Mouse (Mus musculus) embryo, embryonic 10.5 days (tissue): ENCODE results near the gene Nsd2.
A peak's percentile ranks its signal among the peaks of the same experiment; 100 is the strongest.

Experiments used
- DNase-seq: peaks from one replicate; pipeline ENCODE4 v3.0.0-alpha.2; 2015; ENCODE audit warnings: low spot score

The Nsd2 gene

DNA sequence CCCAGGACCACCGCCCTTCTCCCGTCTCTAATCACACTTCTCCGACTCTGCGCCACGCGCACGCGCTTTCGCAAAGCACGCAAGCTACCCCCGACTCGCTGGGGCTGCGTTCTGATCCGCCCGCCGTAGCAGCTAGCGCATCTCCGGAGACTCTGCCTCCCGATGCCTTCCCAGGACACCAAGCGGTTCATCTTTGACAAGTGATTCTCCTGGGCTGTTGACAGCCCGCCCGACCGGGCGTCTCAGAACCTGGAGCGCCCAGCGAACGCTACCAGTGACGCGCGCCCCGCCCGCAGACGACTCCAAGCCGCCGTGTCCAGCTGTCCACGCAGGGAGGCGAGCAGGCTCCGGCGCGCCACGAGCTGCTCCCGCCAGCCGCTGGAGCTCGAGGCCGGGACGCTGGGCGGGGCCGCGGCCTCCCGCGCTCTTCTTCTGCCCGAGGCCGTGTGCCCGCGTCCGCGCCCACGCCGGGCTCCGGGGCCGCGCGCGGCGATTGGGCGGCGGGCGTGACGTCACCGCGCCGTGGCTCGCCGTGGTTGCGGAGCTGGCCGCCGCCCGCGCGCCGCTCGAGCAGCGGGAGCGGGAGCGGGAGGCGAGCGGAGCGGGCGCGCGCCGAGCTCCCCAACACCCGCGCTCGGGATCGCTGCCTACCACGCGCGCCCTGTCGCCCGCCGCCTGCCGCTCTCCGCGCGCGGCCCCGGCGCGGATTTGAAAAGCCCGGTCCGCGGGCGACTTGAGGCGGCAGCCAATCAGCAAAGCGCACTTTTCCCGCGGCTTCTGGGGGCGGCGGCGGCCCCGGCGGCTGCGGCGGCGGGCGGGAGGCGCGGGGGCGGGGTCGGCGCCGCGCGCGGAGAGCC, at the start of gene Nsd2:
Nsd2 (plus strand) TSS at position 850 of the 857 bp plus-strand sequence.
- peak; percentile 94 for DNase-seq

DNA sequence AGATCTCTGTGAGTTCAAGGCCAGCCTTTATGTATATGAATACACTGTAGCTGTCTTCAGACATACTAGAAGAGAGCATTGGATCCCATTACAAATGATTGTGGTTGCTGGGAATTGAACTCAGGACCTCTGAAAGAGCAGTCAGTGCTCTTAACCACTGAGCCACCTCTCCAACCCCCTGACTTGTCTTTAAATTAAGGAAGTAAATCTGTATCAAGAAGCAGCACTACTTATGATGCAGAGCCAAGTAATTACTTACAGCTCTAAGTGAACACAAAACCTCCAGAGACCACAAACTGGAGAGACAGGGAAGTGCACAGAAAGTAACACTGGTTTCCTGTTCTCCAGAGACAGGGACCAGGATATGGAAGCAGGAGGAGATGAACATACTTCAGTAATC, 43.3 kb upstream of the Nsd2 start:
- DNase-seq = no peak

DNA sequence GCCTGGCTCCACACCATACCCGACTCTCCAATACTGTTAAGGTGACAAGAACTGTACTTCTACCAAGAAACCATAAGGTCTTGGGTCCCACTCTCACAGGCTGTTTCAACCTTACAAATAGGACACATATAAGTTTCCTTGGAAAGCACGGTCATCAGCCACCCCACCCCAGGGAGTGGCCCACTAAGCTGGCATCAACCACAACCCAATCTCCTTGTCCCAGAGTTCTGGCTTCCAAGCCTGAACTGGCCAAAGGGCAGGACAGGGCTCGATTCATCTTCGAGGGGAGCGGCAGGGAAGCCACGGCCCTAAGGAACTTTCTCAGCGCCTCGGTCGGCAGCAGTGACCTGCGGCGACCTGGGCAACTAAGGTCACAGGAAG, 38.6 kb upstream of the Nsd2 start:
- no peak for DNase-seq

DNA sequence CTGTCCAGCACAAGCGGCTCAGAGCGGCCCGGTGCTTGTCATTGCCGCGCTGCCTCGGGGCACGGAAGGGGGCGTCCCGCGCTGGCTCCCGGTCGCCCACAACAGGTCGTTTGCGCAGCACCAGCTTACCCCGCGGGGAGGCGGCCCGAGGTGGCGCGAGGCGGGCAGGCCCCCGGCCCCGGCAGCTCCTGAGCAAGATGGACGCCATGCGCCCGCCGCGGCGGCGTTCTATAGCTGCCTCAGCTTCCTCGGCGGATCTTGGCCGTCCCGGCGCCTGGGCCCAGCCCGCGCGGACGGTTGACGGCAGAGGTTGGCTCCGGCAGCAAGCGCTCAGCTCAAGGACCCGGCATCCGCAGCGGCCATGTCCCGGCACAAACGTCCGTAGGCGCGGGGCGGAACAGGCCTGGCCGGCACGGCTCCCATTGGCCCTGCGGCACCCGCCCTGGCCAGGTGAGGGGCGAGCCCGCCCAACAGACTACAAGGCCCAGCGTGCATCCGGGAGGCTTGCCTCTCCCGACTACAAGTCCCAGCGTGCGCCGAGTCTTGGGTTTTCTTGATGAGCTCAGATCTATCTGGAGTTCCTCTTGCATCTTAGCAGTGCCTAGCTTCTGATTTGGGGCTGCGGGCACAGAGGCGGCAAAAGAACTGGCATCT, 38.1 kb upstream of the Nsd2 start, which contains the start of gene Letm1:
Letm1 (minus strand) TSS at position 473 of the 654 bp plus-strand sequence.
- peak; percentile 98 for DNase-seq

DNA sequence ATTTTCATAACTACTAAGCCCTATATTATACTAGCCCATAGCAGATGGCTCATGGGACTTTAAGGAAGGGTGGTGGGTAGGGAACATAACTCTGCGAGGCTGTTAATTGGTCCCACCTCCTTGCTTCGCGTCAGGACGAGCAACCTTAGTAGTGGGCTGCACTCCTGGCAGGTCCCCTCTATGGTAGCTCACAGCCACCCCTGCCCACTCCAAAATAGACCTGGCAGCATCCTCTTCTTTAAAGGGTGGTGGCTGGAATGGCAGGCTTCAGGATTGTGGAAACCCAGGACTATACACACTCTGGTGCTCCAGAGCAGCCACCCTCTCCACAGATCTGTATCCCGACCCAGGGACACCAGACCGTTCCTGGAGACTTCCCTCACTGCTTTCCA, 37.5 kb upstream of the Nsd2 start:
- no peak for DNase-seq

DNA sequence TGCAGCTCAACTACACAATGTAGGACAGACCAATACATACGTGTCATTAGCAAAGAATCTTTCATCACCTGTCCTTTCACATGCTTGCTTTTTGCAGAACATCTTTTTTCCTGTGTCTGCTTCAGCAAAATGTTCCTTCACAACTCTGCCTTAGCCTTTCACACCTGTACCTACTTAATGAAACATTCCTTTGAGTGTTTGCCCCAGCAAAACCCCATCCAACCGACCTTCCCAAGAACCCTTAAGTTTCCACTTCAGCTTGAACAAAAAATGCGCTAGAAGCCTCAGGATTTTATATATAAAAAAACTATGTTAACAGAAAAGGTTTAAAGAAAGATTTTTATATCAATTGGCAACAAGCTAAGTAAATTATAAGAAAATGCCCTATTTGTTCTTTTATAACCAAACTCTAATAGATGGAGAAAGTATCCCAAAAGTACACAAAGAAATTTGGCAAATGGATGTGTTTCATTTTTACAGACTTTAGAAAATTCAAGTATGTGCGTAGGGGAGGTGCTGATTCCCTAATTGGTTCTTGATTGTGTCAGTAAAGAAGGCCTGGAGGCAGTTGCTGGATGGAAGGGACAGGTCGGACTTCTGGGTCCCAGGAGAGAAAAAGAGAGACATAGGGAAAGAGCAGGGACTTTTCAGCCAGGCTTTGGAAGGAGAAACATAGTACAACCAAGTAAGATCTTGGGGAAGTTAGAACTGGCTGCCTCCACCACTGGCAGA, 28.4 kb upstream of the Nsd2 start:
- DNase-seq = no peak

DNA sequence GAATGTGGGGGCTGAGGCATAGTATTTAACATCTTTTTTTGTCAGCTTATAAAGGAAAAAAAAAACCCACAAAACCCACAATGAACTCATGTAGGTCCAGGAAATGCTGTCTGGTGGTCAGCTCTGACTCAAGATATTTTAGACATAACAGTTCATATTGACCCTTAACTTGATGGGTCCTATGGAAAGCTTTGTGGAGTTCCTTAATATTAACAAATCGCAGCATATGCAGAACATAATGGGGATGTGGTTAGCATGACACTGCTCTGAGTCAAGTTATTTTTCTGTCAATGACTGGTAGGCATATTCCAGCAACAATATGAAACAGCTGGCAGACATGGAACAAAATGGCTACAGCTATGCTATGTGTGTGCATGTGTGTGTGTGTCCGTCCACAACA, 17.2 kb upstream of the Nsd2 start:
- no peak for DNase-seq

DNA sequence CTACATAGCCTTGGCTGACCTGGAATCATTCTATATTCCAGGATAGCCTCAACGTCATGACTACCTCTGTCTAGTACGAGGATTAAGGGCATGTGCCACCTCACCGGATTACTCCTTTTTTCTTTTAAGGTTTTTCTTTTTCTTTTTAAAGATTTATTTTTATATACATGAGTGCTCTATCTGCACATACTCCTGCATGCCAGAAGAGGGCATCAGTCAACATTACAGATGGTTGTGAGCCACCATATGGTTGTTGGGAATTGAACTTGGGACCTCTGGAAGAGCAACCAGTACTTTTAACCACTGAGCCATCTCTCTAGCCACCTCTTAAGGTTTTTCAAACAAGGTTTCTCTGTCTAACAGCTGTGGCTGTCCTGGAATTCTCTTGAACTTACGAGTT, 9.0 kb upstream of the Nsd2 start:
- DNase-seq = no peak

DNA sequence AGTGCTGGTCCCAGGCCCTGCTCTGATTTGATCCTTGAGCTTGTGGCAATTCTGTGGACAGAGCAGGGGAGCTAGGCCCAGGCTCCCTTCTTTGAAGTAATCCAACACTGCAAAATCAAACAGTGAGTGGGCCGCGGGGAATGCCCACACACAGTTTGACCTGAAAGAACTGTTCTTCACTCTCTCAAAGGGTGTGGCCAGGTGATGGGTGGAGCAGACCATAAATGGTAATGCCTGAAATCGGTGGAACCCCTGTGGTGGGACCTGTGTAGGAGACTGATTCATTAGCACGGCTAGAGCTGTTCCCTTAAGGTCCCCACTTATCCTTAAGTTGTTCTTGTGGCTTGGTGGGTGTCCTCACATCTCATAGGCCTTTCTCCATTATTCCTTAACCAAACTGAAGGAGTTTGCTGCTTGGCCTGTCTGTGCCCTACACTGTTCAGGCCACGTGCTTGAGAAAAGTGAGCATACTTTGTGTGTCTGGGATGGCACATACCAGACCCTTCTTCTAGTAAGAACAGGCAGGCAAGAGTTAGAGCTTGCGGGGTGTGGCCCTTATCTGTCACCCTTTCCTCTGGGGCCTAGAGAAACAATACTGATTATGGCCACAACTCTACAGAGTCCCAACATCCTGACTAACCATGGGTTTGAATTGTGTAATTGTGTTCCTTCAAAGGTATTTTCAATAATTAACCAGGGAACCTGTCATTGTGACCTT, 4.4 kb upstream of the Nsd2 start:
- no peak for DNase-seq

DNA sequence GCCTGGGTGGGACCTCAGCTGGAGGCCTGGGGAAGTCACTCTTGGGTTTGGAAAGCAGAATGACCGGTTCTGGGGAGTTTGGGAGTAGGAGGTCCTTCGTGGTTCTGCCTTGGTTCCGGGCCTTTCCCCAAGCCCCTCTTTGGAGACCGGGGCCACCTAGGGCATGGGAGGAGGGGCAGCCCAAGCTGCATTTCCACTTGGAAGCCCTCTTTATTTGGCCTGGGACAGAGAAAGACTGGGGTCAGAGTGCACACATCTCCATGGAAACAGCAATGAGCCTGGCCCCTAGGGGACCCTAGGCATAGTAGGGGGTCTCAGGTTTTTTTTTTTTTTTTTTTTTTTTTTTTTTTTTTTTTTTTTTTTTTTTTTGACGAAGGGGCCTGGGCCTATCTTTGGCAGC, 2.4 kb upstream of the Nsd2 start:
- DNase-seq = peak; percentile 74

DNA sequence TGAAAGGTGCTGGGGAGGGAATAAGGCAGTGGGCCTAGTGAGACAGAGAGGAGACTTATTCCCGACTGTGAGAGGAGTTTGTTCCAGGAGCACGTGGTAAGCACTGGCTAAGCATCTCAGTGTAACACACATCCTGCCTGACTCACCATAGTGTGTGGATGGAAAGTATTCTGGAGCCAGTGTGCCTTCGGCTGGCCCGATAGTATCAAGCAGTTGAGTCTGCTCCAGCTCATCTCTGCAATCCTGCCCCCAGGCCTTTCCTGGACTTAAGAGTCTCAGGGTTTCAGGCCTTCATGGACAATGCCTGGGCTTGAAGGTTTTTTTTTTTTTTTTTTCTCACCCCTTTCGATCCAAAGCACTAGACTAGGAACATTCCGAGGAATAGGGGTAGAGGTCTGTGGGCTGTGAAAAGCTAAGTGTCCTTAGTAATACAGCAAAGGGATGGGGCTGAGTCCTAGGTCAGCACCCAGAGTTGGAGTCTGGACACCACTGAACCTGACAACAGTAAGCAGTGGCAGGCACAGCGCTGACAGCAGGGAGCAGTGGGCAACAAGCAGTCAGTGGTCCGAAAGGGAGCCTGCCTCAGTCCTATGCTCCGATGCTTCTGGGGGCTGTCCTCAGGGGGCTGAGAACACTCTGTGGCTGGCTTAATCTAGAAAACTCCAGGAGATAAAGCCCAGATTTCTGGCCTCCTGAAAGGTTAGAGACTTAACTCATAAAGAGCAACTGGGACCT, 1.2 kb upstream of the Nsd2 start:
- peak; percentile 61 for DNase-seq

DNA sequence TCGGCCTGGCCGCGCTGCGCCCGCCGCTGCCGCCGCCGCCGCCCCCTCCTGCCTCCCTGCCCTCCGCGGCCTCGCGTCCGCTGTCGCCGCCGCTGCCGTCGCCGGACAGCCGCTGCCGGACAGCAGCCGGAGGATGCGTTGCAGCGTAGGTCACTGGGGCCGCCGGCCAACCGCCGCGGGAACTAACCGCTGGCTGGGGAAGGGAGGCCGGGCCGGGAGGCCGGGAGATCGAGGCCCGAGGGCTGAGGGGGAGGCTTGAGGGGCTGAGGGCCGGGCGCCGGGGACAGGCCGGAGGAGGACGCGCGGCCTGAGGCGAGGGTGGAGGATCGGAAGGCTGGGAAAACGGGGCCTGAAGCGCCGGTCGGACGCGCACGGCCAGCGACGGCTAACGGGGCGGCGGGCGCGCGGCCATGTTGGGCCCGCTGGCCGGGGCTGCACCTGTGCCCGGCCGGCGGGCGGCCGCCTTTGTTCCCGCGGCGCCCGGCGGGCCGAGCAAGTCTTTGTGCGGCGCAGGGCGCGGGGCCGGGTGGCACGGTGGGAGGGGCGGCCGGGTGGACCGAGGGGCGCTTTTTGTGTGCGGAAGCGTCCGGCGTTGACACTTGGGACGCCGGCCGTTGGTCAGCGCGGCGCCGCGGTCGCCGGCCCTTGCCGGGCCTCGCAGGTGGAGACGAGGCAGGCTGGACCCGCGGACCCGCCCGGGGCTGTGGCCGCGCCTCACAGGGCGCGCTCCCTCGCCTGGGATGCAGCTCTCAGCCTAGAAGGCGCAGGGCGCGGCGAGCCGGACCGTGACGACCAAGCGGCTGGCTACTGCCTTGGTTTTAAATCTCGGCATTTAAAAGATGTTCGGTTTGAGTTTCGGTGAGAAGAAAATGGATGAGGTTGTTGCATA, 452 bp downstream of the Nsd2 start:
- DNase-seq = peak; percentile 60

DNA sequence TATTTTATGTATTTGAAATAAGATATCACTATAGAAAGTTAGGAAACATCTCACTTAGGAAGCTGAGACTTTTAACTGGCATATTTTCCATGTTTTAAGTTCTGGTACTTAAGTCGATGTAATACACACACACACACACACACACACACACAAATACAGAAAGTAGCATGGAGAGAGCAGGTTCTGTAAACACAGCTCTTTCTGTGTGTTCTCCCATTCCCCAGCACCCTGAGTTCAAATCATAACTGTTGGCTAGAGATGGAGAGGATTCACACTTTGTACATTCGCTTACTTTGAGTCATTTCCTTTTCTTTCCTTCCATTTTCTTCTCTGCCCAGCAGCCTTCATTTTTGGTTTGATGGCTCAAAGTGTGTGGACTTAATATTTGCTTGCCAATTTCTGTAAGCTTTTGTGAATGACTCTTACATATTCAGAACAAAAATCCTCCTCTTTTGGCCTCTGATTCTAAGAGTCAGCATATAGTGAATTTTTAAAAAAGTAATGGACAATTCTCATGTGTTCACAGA, 1.4 kb downstream of the Nsd2 start:
- peak; percentile 29 for DNase-seq

DNA sequence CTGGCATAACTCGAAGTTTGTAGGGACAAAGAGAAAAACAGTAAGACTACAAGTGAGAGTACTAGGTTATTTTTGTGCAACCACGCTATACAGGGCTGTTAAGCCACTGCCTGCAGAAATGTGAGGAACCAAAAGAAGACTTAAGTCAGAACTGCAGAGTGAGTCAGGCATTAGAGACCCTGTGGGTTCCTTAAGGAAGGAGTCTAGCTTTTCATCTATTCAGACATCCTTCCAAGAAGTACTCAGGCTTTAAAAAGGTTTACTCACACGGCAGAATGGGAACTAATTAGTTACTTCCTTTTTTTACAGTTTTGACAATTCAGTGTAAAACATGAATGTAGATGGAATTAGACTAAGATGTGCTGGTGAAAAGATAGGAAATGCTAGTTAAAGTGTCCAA, 1.9 kb downstream of the Nsd2 start:
- peak; percentile 4 for DNase-seq

DNA sequence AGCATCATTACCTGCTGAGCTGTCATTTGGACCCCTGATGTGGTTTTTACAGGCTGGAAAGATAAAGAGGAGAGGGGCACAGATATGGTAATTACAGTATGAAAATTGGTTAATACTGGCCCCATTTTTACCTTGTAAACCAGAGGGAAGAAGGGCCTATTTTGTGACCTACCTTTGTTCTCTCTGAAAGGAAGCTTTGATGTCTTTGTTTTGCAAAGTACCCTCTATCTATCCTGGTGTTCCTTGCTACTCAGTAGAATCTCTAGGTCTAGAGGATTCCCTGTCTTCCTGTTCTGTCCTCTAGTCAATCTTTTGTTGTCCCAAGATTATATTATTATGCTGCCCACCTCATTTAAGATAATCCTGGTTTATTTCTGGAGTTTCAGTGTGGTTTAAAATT, 5.5 kb downstream of the Nsd2 start:
- no peak for DNase-seq

DNA sequence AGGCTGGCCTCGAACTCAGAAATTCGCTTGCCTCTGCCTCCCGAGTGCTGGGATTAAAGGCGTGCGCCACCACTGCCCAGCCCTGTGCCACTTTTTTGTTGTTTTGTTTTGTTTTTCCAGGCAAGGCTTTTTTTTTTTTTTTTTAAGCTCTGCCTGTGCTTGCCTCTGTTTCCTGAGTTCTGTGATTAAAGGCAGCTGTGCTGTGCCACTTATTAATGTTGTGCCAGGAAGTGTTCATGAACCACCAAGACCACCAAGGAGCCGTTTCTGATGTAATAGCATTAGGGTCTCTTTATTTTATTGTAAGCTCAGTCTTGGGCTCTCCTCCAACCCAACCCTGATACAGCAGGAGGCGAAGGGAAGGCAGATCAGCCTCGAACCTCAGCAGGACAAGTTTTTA, 7.6 kb downstream of the Nsd2 start:
- no peak for DNase-seq

DNA sequence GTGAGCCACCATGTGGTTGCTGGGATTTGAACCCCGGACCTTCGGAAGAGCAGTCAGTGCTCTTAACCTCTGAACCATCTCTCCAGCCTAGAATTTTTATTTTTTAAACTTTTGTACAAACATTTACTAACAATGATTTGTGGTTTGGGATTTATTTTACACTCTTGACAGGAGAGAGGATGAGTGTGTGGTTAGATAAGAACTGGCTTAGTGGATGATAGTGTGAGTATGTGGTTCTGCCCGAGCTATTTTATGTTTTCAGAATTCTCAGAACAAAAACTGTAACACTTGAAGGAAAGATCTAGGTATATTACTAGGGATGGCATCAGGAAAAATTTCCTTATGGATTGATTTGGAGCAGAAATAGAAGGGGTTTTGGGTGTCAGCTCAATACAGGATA, 9.4 kb downstream of the Nsd2 start:
- DNase-seq = no peak

DNA sequence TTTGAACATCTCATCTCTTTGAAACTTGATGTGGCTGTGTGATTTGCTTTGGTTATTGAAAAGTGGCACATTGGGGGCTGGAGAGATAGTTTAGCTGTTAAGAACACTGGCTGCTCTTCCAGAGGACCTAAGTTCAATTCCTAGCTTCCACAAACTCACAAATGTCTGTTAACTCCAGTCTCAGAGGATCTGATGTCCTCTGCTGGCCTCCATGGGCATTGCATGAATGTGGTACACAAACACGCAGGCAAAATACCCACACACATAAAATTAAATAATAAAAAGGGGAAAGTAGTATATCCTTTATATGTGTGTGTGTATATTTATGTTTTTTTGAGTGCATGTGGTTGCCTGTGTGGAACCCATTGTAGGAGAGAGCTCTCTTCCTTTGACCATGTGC, 10.3 kb downstream of the Nsd2 start:
- peak; percentile 21 for DNase-seq

DNA sequence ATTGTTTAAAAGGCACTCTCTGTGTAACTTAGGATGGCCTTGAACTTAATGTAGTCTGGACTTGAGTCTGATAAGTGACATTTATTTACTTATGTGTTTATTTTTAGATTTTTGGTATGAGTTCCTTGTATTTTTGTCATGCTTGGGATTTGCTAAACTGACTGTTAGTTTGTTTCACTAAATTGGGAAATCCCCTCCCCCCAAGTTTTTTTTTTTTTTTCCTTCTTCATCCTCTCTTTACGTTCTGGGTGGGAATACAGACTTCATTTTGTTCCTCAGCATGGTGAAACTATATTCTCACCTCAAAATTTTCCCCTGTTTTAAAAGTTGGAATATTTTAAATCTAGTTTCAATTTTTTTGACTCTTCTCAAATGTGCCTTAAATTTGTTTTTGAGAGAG, 20.8 kb downstream of the Nsd2 start:
- no peak for DNase-seq

DNA sequence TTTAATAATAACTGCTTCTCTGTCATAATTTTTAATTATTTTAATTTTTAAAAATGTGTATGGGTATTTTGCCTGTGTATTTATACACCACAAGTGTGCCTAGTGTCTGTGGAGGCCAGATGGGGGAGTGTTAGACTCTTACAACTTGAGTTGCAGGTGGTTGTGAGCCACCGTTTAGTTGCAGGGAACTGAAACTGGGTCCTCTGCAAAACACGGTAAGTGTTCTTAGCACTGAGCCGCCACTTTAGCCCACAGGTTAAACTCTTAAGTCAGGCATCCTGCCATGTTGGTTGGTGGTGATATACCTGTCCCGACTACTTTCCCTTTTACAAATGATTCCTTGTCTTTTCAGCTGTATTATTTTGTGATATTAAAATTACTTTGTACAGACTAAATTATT, 22.0 kb downstream of the Nsd2 start:
- DNase-seq = no peak
